Mouse (Mus musculus) right cerebral cortex, adult 18-20 months (tissue): Measurements from ENCODE around the gene Jag1.

Experiments
- DNase-seq: peaks from one replicate; pipeline ENCODE4 v3.0.0; 2022; ENCODE audit warnings: mixed read lengths

The Jag1 gene

DNA sequence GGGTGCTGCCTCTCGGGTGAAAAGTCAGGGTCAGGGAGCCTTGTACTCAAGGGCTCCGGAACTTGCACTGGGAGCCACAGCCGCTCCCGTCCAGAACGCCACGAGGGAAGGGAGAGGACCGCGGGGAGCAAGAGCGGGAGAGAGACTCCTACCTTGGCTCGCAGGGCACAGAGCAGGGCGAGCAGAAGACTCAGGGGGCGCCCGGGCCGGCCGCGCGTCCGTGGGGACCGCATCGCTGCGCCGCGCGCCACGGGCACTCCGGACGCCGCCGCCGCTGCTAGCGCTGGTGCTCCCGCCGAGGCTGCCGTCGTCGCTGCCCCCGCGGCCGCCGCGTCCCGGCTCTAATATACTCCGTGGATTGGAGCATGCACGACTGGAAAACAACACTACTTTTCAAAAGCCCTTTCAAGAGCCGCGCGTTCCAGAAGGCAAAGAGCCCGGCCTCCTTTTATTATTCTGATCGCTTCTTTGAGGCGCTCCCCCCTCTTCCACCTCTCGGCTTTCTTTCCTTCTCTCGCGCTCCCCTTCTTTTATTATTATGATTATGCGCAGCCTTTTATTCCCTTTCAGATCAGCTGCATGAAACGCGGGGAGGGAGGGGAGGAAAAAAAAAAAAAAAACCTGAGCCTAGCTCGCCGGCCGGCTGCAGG, at the start of gene Jag1:
TSS of gene Jag1 (minus strand) at position 620 of the 650 bp plus-strand sequence.
- peak; percentile 18 for DNase-seq

DNA sequence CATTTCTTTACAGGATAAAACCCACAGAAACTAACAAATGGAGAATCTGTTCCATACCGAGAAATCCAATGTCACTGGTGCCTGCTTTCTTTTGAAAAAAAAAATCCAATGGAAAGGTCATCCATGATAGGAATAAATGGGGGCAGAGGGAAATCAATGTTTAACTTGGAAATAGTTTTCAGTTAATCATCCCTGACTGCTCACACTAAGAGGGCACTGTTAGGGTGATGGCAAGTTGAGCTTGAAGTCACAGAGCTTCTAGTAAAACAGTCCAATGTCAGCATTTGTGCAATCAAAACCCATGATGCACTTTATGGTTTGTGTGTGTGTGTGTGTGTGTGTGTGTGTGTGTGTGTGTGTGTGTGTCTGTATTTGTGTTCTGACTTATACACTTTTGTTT, 39.6 kb upstream of the Jag1 start:
- no peak for DNase-seq

DNA sequence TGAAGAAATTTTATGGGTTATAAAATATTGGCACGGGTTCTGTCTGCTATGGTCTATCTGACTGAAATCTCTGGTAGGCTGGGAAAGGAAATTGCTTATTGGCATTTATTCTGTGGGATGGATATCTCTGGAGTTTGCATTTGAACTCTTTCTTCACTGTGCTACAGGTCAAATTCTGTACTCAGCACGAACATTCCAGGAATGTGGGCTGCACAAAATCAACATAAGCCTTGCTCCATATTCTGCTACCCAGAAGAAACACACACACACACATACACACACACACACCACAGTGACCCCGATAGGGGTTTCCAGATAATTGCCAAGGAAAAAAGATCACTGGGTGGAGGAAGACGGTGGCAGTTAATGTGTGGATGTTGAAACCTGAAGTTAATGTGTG, 37.4 kb upstream of the Jag1 start:
- no peak for DNase-seq

DNA sequence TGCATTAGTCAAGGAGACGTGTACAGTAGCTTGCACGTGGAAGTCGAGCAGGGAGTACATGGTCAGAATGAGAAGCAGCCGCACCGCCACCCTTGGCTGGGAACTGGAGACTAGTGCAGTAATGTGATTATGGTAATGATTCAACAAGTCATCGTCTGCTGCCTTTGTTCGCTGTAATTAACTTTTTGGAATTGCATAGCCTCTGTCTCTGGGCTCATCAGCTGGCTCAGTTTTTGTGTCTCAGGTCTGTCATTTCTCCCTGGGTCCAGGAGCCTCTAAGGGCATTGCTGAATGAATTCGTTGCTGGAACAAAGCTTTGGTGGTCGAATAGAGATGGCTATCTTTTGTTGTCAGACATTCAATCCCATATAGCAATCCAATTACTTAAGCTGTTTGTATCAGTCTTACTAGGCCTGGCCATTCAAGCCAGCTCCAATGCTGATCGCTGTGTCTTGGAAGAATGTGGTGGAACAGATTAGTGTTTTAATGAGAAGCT, 36.8 kb upstream of the Jag1 start:
- no peak for DNase-seq

DNA sequence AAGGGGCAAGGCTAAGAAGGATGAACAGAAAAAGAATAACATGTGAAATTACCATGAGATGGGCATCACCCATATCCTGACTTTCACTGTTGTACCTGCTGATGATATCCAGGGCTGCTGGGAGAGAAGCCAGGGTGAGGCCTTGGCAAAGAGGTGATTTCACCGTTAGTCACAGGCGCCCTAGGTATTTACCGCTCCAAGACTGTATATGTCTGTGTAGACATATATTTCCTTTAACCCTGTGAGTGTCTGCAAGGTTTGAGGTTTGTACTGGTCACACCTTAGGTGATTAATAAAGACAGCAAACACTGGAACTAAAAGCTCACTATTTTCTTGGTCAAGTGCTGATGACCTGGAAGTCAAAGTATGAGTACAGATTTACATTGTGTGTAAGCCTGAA, 34.5 kb upstream of the Jag1 start:
- DNase-seq, result no peak

DNA sequence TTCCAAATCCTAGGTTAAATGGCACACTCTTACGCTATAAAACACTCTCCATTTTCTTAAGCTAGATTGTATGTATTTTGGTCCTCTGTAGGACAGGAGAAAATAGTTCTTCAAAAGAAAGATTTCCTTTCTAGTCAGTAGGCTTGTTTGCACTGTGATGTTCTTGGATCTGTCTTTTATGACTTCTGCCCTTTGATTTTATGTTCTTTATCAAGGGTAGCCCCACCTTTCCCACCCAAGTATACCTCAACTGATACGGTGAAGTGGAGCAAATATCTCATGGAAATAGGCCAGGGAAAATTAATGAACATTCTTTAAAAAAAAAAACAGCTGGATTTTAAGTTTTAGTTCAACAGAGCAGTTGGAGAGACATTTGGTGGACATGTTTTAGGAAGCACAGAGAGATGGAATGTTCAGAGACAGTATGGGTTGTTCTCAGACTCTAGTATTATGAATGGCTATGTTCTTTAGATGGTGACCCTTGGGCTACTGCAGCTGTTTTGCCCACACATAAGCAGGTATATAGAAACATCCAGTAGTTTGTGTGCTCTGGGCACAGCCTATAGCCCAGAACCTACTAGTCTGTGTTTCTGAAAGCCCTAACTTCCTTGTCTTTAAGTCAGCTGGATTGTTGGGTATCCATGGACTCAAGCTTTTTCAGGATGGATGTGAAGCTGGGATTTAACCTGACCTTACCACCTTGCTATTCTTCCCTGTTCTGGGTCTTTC, 30.7 kb upstream of the Jag1 start:
- no peak for DNase-seq

DNA sequence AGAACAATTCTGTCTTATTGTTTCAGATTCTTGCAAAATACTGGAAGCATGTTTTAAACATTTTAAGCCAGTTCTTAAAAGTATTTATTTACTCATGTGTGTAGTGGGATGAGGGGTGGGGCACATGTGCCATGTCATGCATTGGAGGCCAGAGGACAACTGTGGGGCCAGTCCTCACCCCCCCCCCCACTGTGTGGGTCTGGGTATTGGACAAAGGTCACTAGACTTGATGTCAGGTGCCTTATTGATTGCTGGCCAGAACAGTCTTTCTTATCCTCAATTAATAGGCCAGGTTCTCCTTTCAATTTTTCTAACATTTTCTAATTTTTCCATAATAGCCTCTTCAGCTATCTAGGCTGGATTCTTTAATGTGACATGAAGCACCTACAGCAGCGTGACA, 21.6 kb upstream of the Jag1 start:
- DNase-seq, result no peak

DNA sequence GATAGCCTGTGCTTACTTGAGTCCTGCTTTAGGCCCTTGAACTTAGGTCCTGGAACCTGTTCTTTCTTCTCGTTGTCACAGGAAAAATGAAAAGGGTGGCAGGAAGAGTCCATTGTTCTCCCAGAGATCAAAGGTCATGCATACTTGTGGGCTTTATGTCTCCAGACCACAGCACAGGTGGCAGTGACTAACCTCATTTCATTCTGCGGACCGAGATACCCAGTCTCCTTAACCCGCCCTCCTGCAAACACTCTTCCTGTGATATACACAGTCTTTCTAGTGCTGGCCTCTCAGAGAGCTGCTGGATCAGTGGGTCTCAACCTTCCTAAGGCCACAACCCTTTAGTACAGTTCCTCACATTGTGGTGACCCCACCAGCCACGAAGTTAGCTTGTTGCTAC, 17.6 kb upstream of the Jag1 start:
- no peak for DNase-seq

DNA sequence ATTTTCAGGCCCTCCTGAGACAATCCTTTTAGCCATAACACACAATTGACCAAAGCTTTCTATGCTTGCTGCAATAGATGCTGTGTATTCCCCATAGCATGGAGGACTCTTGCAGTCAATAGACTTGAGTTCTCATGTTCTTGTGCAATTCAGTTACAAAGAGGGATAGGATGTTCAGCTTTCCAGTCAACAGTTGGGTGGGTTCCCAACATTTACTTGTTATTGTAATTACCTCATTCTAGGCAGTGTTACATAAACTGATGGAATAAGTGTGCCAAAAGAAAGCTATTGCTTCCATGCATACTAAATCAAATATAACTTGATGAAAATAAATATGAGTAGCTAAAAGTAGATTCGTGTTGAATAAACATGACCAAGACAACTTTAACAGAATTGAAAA, 8.4 kb upstream of the Jag1 start:
- no peak for DNase-seq

DNA sequence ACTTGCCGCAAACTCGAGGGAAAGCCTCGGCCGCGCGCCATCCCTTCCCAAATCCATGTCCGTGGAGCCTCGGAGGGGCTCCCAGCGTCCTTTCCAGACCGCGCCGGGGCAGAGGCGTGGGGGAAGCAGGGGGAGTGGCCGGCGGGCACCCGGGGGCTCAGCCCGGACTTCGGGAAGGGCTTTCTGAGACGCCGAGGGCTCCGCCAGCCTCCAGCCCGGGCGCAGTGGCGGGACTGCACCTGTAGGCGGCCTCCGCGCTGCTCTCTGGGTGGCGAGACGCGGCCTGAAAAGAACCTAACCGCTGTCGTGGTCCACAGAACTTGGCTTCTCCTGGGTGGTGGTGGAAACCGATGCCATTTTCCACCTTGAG, 862 bp upstream of the Jag1 start:
- DNase-seq, result peak; percentile 49

DNA sequence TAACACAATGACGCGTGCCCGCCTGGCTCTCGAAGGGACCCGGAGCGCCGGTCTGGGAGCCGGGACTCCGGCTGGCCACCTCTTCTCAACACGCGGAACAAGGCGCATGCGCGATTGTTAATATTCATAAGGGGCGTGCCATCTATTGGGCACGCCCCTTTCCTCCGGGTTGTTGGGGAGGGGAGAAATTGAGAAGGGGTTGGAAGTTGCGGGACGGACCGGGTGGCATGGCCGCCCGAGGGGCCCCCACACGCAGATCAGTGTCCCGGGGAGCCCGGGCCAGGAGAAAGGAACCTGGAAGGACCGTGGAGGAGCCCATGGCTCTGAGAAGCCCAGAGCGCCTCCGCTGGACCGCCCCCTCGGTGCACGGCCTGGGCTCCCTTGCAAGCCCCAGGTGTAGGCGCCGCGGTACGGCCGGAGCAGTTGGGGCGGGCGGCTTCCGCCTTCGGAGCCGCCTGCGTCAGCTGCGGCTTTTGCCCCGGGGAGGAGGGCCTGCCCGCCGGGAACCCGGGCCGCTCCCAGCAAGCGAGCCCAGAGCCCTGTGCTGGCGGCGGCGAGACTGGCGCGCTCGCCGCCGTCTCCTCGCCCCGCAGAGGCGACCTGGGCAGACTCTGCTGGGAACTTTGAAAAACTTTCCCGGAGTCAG, 354 bp upstream of the Jag1 start:
- DNase-seq, result peak; percentile 75

DNA sequence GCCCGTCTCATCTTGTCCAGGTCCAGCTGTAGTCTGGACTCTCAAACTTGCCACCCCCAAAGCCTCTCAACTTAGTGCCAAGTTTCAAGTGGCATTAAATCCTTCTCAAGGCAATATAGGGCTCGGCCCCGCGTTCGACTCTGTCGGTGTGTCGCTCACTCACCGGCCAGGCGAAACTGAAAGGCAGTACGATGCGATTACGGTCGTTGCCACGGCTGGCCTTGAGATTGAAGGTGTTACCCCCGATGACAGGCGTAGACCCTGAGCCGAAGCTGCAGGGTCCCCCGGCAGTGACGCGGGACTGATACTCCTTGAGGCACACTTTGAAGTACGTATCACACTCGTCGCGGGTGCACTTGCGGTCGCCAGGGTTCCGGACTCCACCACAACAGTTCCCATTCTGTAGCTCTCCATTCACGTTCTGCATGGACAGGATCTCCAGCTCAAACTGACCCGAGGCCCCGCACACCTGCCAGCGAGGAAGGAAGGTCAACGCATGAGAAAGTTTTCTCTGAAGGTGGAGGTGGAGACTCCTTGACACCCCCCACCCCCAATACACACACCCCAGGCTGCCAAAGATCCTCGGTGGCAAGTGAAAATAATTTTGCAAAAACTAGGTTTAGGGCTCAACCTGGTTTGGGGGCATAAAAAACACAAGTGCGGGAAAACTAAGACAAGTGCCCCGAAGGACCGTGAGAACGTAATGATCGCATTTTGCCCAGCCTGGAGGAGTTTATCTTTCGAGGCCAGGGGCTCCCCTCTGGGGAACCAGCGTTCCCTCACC, 1.0 kb downstream of the Jag1 start:
- DNase-seq, result no peak

DNA sequence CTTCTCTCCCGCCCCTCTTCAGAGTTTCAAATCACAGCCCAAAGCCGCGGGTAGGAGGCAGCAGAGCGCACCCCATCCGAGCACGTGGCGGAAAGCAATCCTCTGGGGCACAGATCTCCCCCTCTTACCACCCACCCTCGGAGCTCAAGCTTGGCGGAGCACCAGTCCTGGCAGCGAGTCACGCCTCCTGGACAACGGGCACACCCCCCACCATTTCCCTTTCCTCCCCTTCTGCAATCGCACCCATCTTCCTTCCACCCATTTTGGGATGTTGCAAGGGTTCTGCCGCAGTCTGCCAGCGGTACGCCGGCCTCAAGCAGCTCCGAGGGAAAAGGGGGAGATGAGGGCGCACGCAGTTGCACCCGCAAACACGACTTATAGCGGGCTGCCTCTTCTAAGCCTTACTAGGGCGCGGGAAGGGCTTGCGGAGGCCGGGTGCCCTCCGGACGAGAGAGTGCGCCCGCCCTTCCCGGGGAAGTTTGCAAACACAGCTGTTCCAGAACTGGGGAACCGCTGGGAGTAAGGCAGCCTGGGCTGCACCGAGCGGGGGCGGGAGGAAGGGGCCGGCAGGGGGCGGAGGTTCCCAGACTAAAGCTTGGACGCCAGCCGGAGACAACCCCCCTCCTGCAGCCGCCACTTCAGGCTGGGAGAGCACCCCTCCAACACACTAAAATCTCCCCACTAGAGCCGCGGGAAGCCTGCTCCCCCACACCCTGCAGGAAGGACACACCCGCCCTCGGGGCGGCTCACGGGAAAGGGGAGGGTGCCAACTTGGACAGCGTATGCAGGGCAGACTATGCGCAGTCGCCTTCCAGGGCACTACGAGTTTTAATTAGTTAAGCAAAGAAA, 2.0 kb downstream of the Jag1 start:
- DNase-seq, result peak; percentile 66

DNA sequence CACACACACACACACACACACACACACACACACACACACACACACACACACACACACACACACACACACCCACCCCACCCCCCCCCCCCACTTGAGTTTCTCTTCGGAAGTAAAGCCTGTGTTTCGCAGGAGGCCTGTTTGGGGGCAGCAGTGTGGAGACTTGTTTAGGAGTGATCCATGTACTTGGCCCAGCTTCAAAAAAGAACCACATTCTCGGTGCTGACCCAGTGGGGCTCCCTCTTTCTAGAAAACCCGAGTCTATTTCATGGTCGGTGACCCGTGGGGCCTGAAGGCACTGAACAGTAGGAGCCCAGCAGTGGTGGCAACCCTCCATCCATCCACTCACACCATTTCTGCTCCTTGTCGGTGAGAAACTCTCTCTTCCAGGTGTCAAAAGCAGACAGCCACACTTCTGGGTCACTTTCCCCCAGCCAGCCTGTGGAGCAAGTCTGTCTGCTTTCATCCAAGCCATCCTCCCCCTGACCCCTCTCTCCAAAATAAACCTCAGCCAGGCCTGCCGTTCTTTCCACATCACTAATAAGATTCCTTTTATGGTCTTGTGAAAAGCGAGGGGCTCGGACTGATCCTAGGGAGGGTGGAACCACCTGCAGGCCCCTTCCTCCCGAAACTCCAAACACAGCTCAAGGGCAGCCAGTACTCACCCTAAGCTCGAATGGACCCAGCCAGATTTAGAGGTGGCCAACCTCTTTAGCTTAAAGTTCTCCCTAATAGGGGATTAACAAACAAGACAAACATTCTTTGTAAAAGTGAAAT, 3.0 kb downstream of the Jag1 start:
- no peak for DNase-seq

DNA sequence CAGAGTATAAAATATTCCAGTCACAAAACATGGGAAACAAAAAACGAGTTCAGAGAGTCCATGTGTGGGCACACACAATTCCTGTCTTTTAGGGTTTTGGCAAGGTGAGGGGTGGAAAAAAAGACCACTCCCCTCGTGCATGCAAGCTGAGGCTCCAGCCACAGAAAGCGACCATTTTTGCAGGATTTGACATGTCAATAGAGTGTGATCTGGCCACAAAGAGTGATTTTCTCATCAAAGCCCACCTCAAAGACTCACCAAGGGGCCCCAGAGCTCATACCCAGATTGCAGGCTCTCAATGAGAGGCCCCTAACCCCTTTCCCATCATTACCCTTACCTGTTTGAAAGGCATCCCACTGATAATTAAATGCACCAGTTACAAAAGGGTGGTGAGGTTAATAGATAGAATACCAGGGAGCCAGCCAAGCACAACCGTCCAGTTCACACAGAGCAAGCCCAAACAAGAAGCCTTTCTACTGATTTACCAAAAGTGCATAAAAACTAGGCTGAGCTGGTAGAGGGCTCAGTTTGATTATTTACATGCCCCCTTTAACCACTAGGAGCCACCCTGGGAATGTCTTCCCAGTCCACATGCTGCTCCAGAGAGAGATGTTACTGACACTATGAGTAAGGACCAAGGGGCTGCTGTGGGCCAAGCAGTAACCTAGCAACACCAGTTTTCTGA, 6.1 kb downstream of the Jag1 start:
- DNase-seq, result no peak

DNA sequence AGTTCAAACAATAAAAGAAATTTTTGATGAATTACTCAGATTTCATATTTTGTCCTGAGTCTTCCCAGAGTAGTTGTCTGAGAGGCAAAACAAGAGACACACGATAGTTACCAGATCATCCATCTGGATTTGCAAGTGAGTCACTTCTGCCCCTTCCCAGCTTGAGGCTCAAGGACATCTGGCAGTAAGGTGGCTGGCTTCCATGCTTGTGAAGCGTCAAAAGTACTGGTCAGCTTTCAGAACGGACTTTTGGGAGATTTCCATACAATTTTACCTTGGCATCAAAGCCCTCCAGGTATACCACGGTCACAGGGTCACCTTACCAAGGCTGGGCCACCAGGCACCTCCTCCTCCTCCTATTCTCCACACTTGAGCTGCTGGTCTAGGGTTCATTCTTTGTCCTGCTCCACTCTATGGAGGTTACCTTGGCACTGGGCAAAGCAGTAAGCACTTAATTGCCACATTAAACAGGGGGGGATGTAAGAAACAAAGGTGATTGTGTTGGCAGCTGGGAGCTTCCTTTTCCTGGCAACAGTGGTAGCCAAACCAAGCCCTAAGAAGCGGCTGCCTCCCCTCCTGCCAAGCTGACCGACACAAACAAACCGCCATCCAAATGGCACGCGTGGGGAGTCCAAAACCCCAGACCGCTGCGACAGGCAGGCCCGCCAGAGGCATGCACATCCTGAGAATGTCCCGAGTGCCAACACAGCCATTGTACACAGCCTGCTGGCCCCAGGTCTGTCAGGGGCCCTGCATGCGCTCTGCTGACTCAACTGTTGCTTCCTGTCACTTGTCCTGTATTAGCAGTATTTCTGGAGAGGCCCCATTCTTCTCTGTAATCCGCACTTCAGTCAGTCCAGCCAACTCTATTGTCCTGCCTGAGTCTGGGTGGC, 6.9 kb downstream of the Jag1 start:
- no peak for DNase-seq

DNA sequence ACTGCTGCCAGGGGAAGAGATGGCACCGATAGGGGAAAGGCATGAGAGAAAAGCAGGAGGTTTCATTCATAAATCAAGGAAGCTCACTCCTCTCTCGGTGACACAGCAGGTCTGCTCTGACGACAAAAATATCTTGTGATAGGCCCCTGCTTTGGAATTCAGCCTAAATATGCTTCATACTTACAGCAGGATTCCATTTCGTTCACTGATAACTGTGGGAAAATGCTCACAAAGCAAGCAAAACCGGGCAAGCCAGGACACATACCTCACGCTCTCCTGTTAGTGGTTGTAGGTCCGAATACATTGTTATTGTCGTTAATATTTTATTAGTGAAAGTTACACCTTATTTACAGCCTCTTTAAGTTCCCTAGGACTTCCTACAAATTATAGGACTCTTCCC, 8.5 kb downstream of the Jag1 start:
- no peak for DNase-seq

DNA sequence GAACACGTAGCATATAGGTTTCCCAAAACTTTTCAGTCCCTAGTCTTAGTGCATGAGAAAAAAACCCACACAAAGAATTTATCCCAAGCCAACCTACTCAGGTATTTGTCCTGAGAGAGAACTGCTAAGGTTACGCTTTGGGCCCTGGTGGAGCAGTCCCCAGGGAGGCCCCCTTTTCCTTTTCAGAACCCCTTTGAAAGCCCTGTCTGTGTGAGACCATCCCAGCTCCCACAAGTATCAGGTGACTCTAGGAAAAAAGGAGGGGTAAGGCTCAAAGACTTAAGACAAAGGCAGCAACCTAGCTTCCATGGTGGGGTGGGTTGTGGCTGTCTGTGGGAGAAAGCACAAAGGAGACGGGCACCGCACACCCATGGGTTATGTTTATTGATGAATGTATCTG, 9.2 kb downstream of the Jag1 start:
- DNase-seq, result no peak

DNA sequence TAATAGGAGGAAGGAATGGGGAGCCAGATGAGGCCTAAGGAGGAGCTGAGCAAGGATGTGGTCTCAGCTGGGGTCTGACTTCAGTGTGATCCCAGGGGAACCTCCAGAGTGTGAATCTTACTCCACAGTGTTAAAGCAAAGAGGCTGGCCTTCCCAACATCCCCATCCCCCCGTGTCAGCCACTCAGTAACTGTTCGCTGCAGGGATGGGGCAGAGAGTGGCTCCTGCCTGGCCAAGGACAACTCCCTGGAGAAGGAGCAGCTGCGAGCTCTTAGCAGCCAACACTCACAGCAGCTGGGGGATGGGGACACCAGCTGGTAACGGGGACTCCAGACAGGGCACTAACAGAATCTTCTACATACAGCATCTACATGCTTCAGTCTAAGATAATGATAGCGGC, 15.4 kb downstream of the Jag1 start:
- no peak for DNase-seq

DNA sequence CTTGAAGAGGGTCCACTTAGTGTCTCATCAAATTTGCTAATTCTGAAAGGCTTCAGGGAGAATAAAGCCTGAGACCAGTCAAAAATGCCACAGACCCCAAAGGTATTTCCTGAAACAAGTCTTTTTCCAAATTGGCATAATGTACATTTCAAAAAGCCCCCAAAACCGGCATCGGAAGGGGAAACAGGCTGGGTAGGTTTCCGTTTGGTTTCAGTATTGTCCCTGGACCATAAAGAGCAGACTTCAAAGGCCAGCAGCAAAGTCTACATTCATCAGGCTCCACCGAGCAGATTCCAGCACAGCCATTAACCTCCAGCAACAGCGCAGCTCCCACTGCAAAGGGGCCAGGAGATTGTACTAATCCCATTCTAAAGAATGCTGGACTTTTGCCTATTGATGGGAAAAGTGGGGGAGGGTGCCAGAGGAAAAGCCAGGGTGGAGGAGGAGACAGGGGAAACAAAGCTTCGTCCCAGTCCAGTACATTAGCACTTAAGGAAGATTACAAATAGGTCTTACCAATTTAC, 17.2 kb downstream of the Jag1 start:
- DNase-seq, result no peak
